Mouse (Mus musculus) liver, postnatal 0 days (tissue): ENCODE data around the gene Ptpre. TPM values are rescaled to one million over a fixed set of nuclear protein-coding genes. Genes with fewer than 3 reads are reported as not detected.

Experiments used
- ATAC-seq: fragments of 200-750 bp; cut with Nextera tagmentation; 2 replicates; pipeline ENCODE4 v1.8.0; 2017; ENCODE audit warnings: mild to moderate bottlenecking, moderate library complexity
- DNase-seq: peaks from one replicate; pipeline ENCODE4 v3.0.0-alpha.2; 2016
- H3K27ac ChIP-seq: fragments of 300-500 bp; sonication (generic); 2 replicates; pipeline ENCODE4 v1.5.1; 2014; ENCODE audit warnings: antibody characterized with exemption, moderate library complexity, mild to moderate bottlenecking, low read depth
- H3K27me3 ChIP-seq: fragments of 300-500 bp; sonication (generic); 2 replicates; pipeline ENCODE4 v1.6.1; 2014; ENCODE audit warnings: low read length, control low read depth, mixed read lengths; ENCODE audit not compliant: insufficient read depth
- H3K36me3 ChIP-seq: fragments of 300-500 bp; sonication (generic); replicated peaks from 2 replicates; pipeline ENCODE4 v1.6.1; 2014; ENCODE audit warnings: mild to moderate bottlenecking, control low read depth, low read length, moderate library complexity, mixed read lengths; ENCODE audit not compliant: insufficient read depth
- H3K4me1 ChIP-seq: fragments of 300-500 bp; sonication (generic); 2 replicates; pipeline ENCODE4 v1.6.1; 2014; ENCODE audit warnings: antibody characterized with exemption, mild to moderate bottlenecking, control low read depth; ENCODE audit not compliant: insufficient read depth
- H3K4me2 ChIP-seq: fragments of 300-500 bp; sonication (generic); 2 replicates; pipeline ENCODE4 v1.6.1; 2014; ENCODE audit warnings: low read depth, mild to moderate bottlenecking, low read length, moderate library complexity, mixed read lengths
- H3K4me3 ChIP-seq: fragments of 300-500 bp; sonication (generic); 2 replicates; pipeline ENCODE4 v1.5.1; 2014; ENCODE audit warnings: low read depth, low read length
- H3K9ac ChIP-seq: fragments of 300-500 bp; sonication (generic); replicated peaks from 2 replicates; pipeline ENCODE4 v1.6.1; 2014; ENCODE audit warnings: mild to moderate bottlenecking, moderate library complexity
- H3K9me3 ChIP-seq: fragments of 300-500 bp; sonication (generic); 2 replicates; pipeline ENCODE4 v1.6.1; 2016; ENCODE audit warnings: mild to moderate bottlenecking, control low read depth, low read length, mixed read lengths
- CTCF ChIP-seq: sonication (generic); IDR thresholded peaks from 2 replicates; pipeline ENCODE4 v1.5.1; 2016; ENCODE audit warnings: antibody characterized with exemption, low read depth
- EP300 ChIP-seq: IDR thresholded peaks from 2 replicates; pipeline ENCODE4 v1.6.1; 2016; ENCODE audit warnings: antibody characterized with exemption, low read depth, mild to moderate bottlenecking
- WGBS: fragments of 180-500 bp; shearing (Covaris S2); extraction: QIAGEN DNeasy Blood & Tissue Kit; methylation state at CpG from one replicate; pipeline ENCODE4 v1.1.7; 2014; ENCODE audit not compliant: insufficient replicate concordance; 5-methylcytosine and 5-hydroxymethylcytosine counted together
- polyA plus RNA-seq: library from polyadenylated mRNA; unstranded; fragments of >200 nt; fragmentation: Nextera tagmentation; extraction: Ambion mirVana; gene quantifications from 2 replicates; pipeline ENCODE4 v1.2.1, GENCODE M21; 2015

Gene Ptpre
- polyA plus RNA-seq, 1 experiment from 2014 or later: 3.9 TPM

GRCm38 (mm10) chr7:135721436-135721992, 184.2 kb downstream of the Ptpre start:
- TF ChIP-seq EP300 (peak; percentile 98), CTCF (peak; percentile 25)
- no peaks in the 10 kb centered on the region for H3K27me3 ChIP-seq
- DNase-seq (peak; percentile 62), ATAC-seq (peak; percentile 94)
- no peaks in the 10 kb centered on the region for H3K9me3 ChIP-seq
- peak overlapping the region; percentile 98 for H3K27ac ChIP-seq
- WGBS: 49% methylated on average over 7 of the region's 7 CpGs
- peak overlapping the region; percentile 38 for H3K4me3 ChIP-seq
- no peaks in the 10 kb centered on the region for H3K36me3 ChIP-seq
- H3K4me2 ChIP-seq: peak overlapping the region; percentile 63
- peak overlapping the region; percentile 66 for H3K9ac ChIP-seq
- H3K4me1 ChIP-seq: peaks cover 38% of the 10 kb centered on the region

GRCm38 (mm10) chr7:135722011-135722838, 184.9 kb downstream of the Ptpre start:
- Histone ChIP-seq H3K9me3 (no peaks in the 10 kb centered on the region), H3K4me3 (peak overlapping the region; percentile 38), H3K36me3 (no peaks in the 10 kb centered on the region), H3K9ac (peak overlapping the region; percentile 66), H3K27ac (peak overlapping the region; percentile 98), H3K4me2 (peak overlapping the region; percentile 63), H3K27me3 (no peaks in the 10 kb centered on the region), H3K4me1 (peaks cover 35% of the 10 kb centered on the region)
- TF ChIP-seq EP300 (no peak), CTCF (no peak)
- DNase-seq: peak; percentile 40
- 50% methylated on average over 6 of the region's 6 CpGs for WGBS
- peak; percentile 44 for ATAC-seq

- ATAC-seq: no peak
- H3K4me1 ChIP-seq: peaks cover 31% of the 10 kb centered on the region
- DNase-seq: no peak
- peak overlapping the region; percentile 63 for H3K4me2 ChIP-seq
- H3K9ac ChIP-seq: peak overlapping the region; percentile 31; the same call in 1 of the 2 replicates
- no peak overlapping the region for H3K4me3 ChIP-seq
- H3K27me3 ChIP-seq: no peaks in the 10 kb centered on the region
- H3K9me3 ChIP-seq: no peaks in the 10 kb centered on the region
- peak overlapping the region; percentile 49; the same call in 1 of the 2 replicates for H3K27ac ChIP-seq
- WGBS: 63% methylated on average over 6 of the region's 6 CpGs
- TF ChIP-seq EP300: no peak
- no peak for TF ChIP-seq CTCF
- H3K36me3 ChIP-seq: no peaks in the 10 kb centered on the region
Measured at GRCm38 (mm10) chr7:135723672-135724341, 186.5 kb downstream of the Ptpre start.

GRCm38 (mm10) chr7:135726707-135727106, 189.4 kb downstream of the Ptpre start:
- DNase-seq: no peak
- Histone ChIP-seq H3K4me2 (no peak overlapping the region), H3K9me3 (no peaks in the 10 kb centered on the region), H3K27ac (no peak overlapping the region), H3K4me3 (no peak overlapping the region), H3K36me3 (no peaks in the 10 kb centered on the region), H3K27me3 (no peaks in the 10 kb centered on the region), H3K9ac (no peak overlapping the region), H3K4me1 (peaks cover 15% of the 10 kb centered on the region)
- ATAC-seq: no peak
- 60% methylated on average over 1 of the region's 1 CpGs for WGBS
- no peak for TF ChIP-seq EP300
- TF ChIP-seq CTCF: no peak

GRCm38 (mm10) chr7:135728038-135728437, 190.8 kb downstream of the Ptpre start:
- TF ChIP-seq CTCF: no peak
- TF ChIP-seq EP300: no peak
- no peak overlapping the region for H3K4me3 ChIP-seq
- WGBS: 89% methylated on average over 12 of the region's 12 CpGs
- no peak overlapping the region for H3K4me2 ChIP-seq
- no peaks in the 10 kb centered on the region for H3K27me3 ChIP-seq
- H3K36me3 ChIP-seq: no peaks in the 10 kb centered on the region
- ATAC-seq (no peak), DNase-seq (no peak)
- H3K9me3 ChIP-seq: no peaks in the 10 kb centered on the region
- H3K27ac ChIP-seq: no peak overlapping the region
- H3K4me1 ChIP-seq: peaks cover 11% of the 10 kb centered on the region
- H3K9ac ChIP-seq: no peak overlapping the region

GRCm38 (mm10) chr7:135734379-135734778, 197.1 kb downstream of the Ptpre start:
- Histone ChIP-seq H3K9me3 (no peaks in the 10 kb centered on the region), H3K4me1 (no peaks in the 10 kb centered on the region), H3K27me3 (no peaks in the 10 kb centered on the region), H3K27ac (no peak overlapping the region), H3K4me3 (no peak overlapping the region), H3K4me2 (no peak overlapping the region), H3K36me3 (no peaks in the 10 kb centered on the region), H3K9ac (no peak overlapping the region)
- ATAC-seq (no peak), DNase-seq (no peak)
- 82% methylated on average over 5 of the region's 5 CpGs for WGBS
- no peak for TF ChIP-seq CTCF
- no peak for TF ChIP-seq EP300
